Mouse (Mus musculus): ENCODE data around the gene Schip1. TPM values are rescaled to one million over a fixed set of nuclear protein-coding genes. Genes with fewer than 3 reads are reported as not detected.

Gene Schip1
- polyA plus RNA-seq, 1 experiment from 2014 or later: 73.7 TPM

- H3K4me3 ChIP-seq (ENCODE audit: control insufficient read depth in 1 of 2, insufficient read depth in 1 of 2, low read depth in 1 of 2, low read length in 2 of 2): no peak overlapping the region
- no peak overlapping the region for H3K9ac ChIP-seq (ENCODE audit: low read length)
- WGBS: 28% methylated on average over 6 of the region's 6 CpGs
- no peak for ATAC-seq (ENCODE audit: insufficient number of reproducible peaks, insufficient read depth, low FRiP score, low read depth)
- peaks cover 5% of the 10 kb centered on the region; the same call in 1 of the 2 replicates for H3K36me3 ChIP-seq (ENCODE audit: control insufficient read depth, insufficient read depth, low read length)
- H3K4me1 ChIP-seq (ENCODE audit: control insufficient read depth in 2 of 2, insufficient read depth in 2 of 2, low read length in 2 of 2): peaks cover 10 to 14% of the 10 kb centered on the region in 2 experiments
- no peaks in the 10 kb centered on the region for H3K27me3 ChIP-seq (ENCODE audit: control insufficient read depth, insufficient read depth, low read length)
- 0 out of 4 replicates have a peak overlapping the region, but pooled peaks of 1 of the 2 experiments have one; percentile 16 for H3K27ac ChIP-seq (replicated peaks in 1 of 2; ENCODE audit: control insufficient read depth in 1 of 2, insufficient read depth in 1 of 2, low read depth in 2 of 2, low read length in 2 of 2)
- H3K4me2 ChIP-seq (ENCODE audit: low read length): peak overlapping the region; percentile 27
- no peaks in the 10 kb centered on the region for H3K9me3 ChIP-seq (ENCODE audit: control insufficient read depth, low read length)
Observed at GRCm38 (mm10) chr3:68610011-68610410, 545.4 kb downstream of the Schip1 start.

- Histone ChIP-seq H3K9me3 (ENCODE audit: control insufficient read depth, low read length) (no peaks in the 10 kb centered on the region), H3K4me3 (ENCODE audit: control insufficient read depth in 1 of 2, insufficient read depth in 1 of 2, low read depth in 1 of 2, low read length in 2 of 2) (no peak overlapping the region), H3K36me3 (ENCODE audit: control insufficient read depth, insufficient read depth, low read length) (peaks cover 5% of the 10 kb centered on the region; the same call in 1 of the 2 replicates), H3K27ac (replicated peaks in 1 of 2; ENCODE audit: control insufficient read depth in 1 of 2, insufficient read depth in 1 of 2, low read depth in 2 of 2, low read length in 2 of 2) (no peak overlapping the region), H3K27me3 (ENCODE audit: control insufficient read depth, insufficient read depth, low read length) (no peaks in the 10 kb centered on the region), H3K4me1 (ENCODE audit: control insufficient read depth in 2 of 2, insufficient read depth in 2 of 2, low read length in 2 of 2) (peaks cover 10 to 14% of the 10 kb centered on the region in 2 experiments), H3K9ac (ENCODE audit: low read length) (no peak overlapping the region), H3K4me2 (ENCODE audit: low read length) (no peak overlapping the region)
- ATAC-seq (ENCODE audit: insufficient number of reproducible peaks, insufficient read depth, low FRiP score, low read depth): no peak
- WGBS: 92% methylated on average over 11 of the region's 11 CpGs
Observed at GRCm38 (mm10) chr3:68610598-68611261, 546.1 kb downstream of the Schip1 start.

GRCm38 (mm10) chr3:68615042-68615810 is 550.6 kb downstream of the Schip1 start:
- H3K9me3 ChIP-seq (ENCODE audit: control insufficient read depth, low read length): no peaks in the 10 kb centered on the region
- WGBS: 72% methylated on average over 10 of the region's 10 CpGs
- no peak for ATAC-seq (ENCODE audit: insufficient number of reproducible peaks, insufficient read depth, low FRiP score, low read depth)
- H3K9ac ChIP-seq (ENCODE audit: low read length): no peak overlapping the region
- H3K4me1 ChIP-seq (ENCODE audit: control insufficient read depth in 2 of 2, insufficient read depth in 2 of 2, low read length in 2 of 2): peaks cover 3 to 4% of the 10 kb centered on the region in 2 experiments; a peak in 3 of 4 replicates
- H3K4me2 ChIP-seq (ENCODE audit: low read length): no peak overlapping the region
- no peaks in the 10 kb centered on the region for H3K27me3 ChIP-seq (ENCODE audit: control insufficient read depth, insufficient read depth, low read length)
- H3K27ac ChIP-seq (replicated peaks in 1 of 2; ENCODE audit: control insufficient read depth in 1 of 2, insufficient read depth in 1 of 2, low read depth in 2 of 2, low read length in 2 of 2): no peak overlapping the region
- no peak overlapping the region for H3K4me3 ChIP-seq (ENCODE audit: control insufficient read depth in 1 of 2, insufficient read depth in 1 of 2, low read depth in 1 of 2, low read length in 2 of 2)
- peaks cover 26% of the 10 kb centered on the region for H3K36me3 ChIP-seq (ENCODE audit: control insufficient read depth, insufficient read depth, low read length)

- WGBS: 53% methylated on average over 12 of the region's 12 CpGs
- Histone ChIP-seq H3K27ac (replicated peaks in 1 of 2; ENCODE audit: control insufficient read depth in 1 of 2, insufficient read depth in 1 of 2, low read depth in 2 of 2, low read length in 2 of 2) (no peak overlapping the region), H3K27me3 (ENCODE audit: control insufficient read depth, insufficient read depth, low read length) (no peaks in the 10 kb centered on the region), H3K4me2 (ENCODE audit: low read length) (no peak overlapping the region), H3K9ac (ENCODE audit: low read length) (no peak overlapping the region), H3K4me1 (ENCODE audit: control insufficient read depth in 2 of 2, insufficient read depth in 2 of 2, low read length in 2 of 2) (peaks cover 0 to 4% of the 10 kb centered on the region in 2 experiments; a peak in 1 of 4 replicates), H3K36me3 (ENCODE audit: control insufficient read depth, insufficient read depth, low read length) (peaks cover 35% of the 10 kb centered on the region), H3K4me3 (ENCODE audit: control insufficient read depth in 1 of 2, insufficient read depth in 1 of 2, low read depth in 1 of 2, low read length in 2 of 2) (no peak overlapping the region), H3K9me3 (ENCODE audit: control insufficient read depth, low read length) (no peaks in the 10 kb centered on the region)
- ATAC-seq (ENCODE audit: insufficient number of reproducible peaks, insufficient read depth, low FRiP score, low read depth): no peak
Observed at GRCm38 (mm10) chr3:68616363-68616762, 551.8 kb downstream of the Schip1 start.

GRCm38 (mm10) chr3:68617708-68618107 is 553.1 kb downstream of the Schip1 start:
- H3K9ac ChIP-seq (ENCODE audit: low read length): no peak overlapping the region
- no peaks in the 10 kb centered on the region for H3K9me3 ChIP-seq (ENCODE audit: control insufficient read depth, low read length)
- H3K4me1 ChIP-seq (ENCODE audit: control insufficient read depth in 2 of 2, insufficient read depth in 2 of 2, low read length in 2 of 2): peaks cover 0 to 4% of the 10 kb centered on the region in 2 experiments; a peak in 2 of 4 replicates
- WGBS: 93% methylated on average over 10 of the region's 10 CpGs
- no peak for ATAC-seq (ENCODE audit: insufficient number of reproducible peaks, insufficient read depth, low FRiP score, low read depth)
- no peak overlapping the region for H3K4me2 ChIP-seq (ENCODE audit: low read length)
- no peak overlapping the region for H3K4me3 ChIP-seq (ENCODE audit: control insufficient read depth in 1 of 2, insufficient read depth in 1 of 2, low read depth in 1 of 2, low read length in 2 of 2)
- H3K27me3 ChIP-seq (ENCODE audit: control insufficient read depth, insufficient read depth, low read length): no peaks in the 10 kb centered on the region
- H3K36me3 ChIP-seq (ENCODE audit: control insufficient read depth, insufficient read depth, low read length): peaks cover 48% of the 10 kb centered on the region
- no peak overlapping the region for H3K27ac ChIP-seq (replicated peaks in 1 of 2; ENCODE audit: control insufficient read depth in 1 of 2, insufficient read depth in 1 of 2, low read depth in 2 of 2, low read length in 2 of 2)

- Histone ChIP-seq H3K4me3 (ENCODE audit: control insufficient read depth in 1 of 2, insufficient read depth in 1 of 2, low read depth in 1 of 2, low read length in 2 of 2) (no peak overlapping the region), H3K4me1 (ENCODE audit: control insufficient read depth in 2 of 2, insufficient read depth in 2 of 2, low read length in 2 of 2) (peaks cover 2 to 4% of the 10 kb centered on the region in 2 experiments; a peak in 2 of 4 replicates), H3K9me3 (ENCODE audit: control insufficient read depth, low read length) (no peaks in the 10 kb centered on the region), H3K36me3 (ENCODE audit: control insufficient read depth, insufficient read depth, low read length) (peaks cover 51% of the 10 kb centered on the region), H3K4me2 (ENCODE audit: low read length) (no peak overlapping the region), H3K27me3 (ENCODE audit: control insufficient read depth, insufficient read depth, low read length) (no peaks in the 10 kb centered on the region), H3K27ac (replicated peaks in 1 of 2; ENCODE audit: control insufficient read depth in 1 of 2, insufficient read depth in 1 of 2, low read depth in 2 of 2, low read length in 2 of 2) (no peak overlapping the region), H3K9ac (ENCODE audit: low read length) (no peak overlapping the region)
- 67% methylated on average over 5 of the region's 5 CpGs for WGBS
- ATAC-seq (ENCODE audit: insufficient number of reproducible peaks, insufficient read depth, low FRiP score, low read depth): no peak
Observed at GRCm38 (mm10) chr3:68619097-68619496, 554.5 kb downstream of the Schip1 start.

GRCm38 (mm10) chr3:68621971-68622370 is 557.4 kb downstream of the Schip1 start:
- no peak for ATAC-seq (ENCODE audit: insufficient number of reproducible peaks, insufficient read depth, low FRiP score, low read depth)

More at GRCm38 (mm10) chr3:68621971-68622370, 557.4 kb downstream of the Schip1 start:
- H3K4me2 ChIP-seq (ENCODE audit: low read length): no peak overlapping the region
- WGBS: 90% methylated on average over 3 of the region's 3 CpGs
- H3K9ac ChIP-seq (ENCODE audit: low read length): no peak overlapping the region
- no peaks in the 10 kb centered on the region for H3K27me3 ChIP-seq (ENCODE audit: control insufficient read depth, insufficient read depth, low read length)
- no peak overlapping the region for H3K27ac ChIP-seq (replicated peaks in 1 of 2; ENCODE audit: control insufficient read depth in 1 of 2, insufficient read depth in 1 of 2, low read depth in 2 of 2, low read length in 2 of 2)
- H3K9me3 ChIP-seq (ENCODE audit: control insufficient read depth, low read length): no peaks in the 10 kb centered on the region
- peaks cover 2% of the 10 kb centered on the region in 2 experiments; a peak in 2 of 4 replicates for H3K4me1 ChIP-seq (ENCODE audit: control insufficient read depth in 2 of 2, insufficient read depth in 2 of 2, low read length in 2 of 2)
- no peak overlapping the region for H3K4me3 ChIP-seq (ENCODE audit: control insufficient read depth in 1 of 2, insufficient read depth in 1 of 2, low read depth in 1 of 2, low read length in 2 of 2)
- peaks cover 74% of the 10 kb centered on the region for H3K36me3 ChIP-seq (ENCODE audit: control insufficient read depth, insufficient read depth, low read length)
